Mouse (Mus musculus): ENCODE measurements at regions not wholly inside any gene's neighbourhood (a gene's known extent, or its start where the extent isn't known, plus 50 kb on each side); places are given as distances from the start of the nearest gene placed in this dataset.
"Not testable (repeated sequence)": the region's sequence is repeated elsewhere in the genome, so short reads cannot be mapped to it uniquely, and the experiment has no call there.

DNA sequence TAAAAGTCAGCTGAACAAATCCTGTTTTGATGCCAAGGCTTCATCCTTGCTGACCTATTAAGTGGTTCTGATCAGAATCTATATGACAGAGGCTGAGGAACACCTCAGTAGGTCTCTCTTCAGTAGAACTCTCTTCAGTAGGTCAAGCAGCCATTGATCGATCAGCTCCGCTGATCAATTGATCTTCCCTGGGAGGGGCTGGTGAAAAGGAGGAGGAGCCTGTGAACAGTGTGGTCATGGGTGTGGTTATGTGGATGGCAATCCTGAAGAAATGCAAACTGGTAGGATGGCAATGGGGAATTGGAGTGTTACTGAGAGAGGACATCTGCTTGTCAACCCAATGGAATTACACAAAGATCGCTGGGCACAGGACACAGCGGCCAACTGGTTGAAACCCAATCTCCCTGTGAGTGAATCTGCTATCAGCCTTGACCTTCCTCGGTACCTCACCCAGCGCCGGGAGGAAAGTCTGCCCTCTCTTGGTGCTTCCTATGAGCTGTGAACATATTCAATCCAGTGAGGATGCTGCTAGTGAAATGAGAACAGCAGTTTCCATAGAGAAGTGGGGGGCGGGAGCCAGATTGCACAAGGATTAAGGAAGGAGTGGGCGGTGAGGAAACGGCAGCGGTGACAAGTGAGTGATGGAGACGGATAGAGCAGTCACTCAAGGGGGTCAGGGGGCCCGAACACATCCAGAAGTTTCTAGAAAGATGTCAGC lies 213.9 kb downstream of the 3100002H09Rik start:
- DNase-seq: peak; percentile 12
- intact Hi-C loops (cut with DNase I): no loop called here

GRCm38 (mm10) chr4:124395966-124396395 lies 214.6 kb downstream of the 3100002H09Rik start:
- no peak for DNase-seq
- intact Hi-C loops (cut with DNase I): no loop called here

GRCm38 (mm10) chr4:124395069-124395965 lies 215.3 kb downstream of the 3100002H09Rik start:
- intact Hi-C loops (cut with DNase I): no loop called here
- no peak for DNase-seq

- DNase-seq: no peak
- intact Hi-C loops (cut with DNase I): no loop called here
Measured at GRCm38 (mm10) chr4:124393595-124393994, 217.0 kb downstream of the 3100002H09Rik start.

GRCm38 (mm10) chr4:124389067-124389466 lies 221.5 kb downstream of the 3100002H09Rik start:
- intact Hi-C loops (cut with DNase I): no loop called here
- DNase-seq: no peak

DNA sequence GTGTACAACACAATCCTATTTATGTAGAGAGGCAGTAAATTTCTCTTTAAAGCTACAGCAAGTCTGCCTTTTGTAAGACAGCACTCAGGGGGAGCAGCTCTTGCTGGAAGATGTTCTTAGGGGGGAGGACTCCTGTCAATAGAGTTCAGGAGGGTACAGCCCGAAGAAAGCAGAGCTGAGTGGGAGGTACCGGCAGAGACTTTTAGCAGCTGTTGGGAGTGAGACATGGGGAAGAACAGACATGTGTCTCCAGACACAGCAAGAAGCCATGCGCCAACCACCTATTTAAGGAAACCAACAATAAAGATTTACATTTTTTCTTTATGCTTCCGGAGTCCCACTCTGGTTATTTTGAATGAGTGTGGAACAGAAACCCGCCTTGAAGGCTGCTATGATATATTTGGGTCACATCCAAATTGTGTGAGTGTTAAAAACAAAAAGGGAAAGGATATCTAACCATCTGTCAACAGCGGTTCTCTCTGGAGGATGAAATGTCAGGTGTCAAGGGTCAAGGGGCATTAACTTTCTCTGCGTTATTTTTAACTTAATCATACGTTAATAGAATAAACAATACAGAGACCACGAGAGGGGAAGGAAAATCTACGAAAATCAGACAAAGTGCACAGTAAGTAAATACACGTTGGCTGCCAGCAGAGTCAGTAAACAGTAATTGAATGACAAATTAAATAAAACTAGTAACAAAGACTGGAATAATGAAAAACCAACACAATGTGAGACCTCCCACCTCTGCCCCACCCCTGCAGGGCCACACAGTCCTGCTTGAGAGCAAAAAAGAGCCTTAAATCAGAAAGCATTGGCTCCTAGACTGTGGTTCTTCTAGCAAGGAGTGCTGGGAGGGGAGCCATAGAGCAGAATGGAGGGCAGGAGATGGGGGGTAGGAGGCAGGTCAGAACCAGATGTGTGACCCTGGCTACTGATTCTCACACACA lies 225.2 kb downstream of the 3100002H09Rik start:
- DNase-seq: no peak
- intact Hi-C loops (cut with DNase I): no loop called here

- intact Hi-C loops (cut with DNase I): no loop called here
- no peak for DNase-seq
Measured at GRCm38 (mm10) chr4:124376504-124376903, 234.1 kb downstream of the 3100002H09Rik start.

DNA sequence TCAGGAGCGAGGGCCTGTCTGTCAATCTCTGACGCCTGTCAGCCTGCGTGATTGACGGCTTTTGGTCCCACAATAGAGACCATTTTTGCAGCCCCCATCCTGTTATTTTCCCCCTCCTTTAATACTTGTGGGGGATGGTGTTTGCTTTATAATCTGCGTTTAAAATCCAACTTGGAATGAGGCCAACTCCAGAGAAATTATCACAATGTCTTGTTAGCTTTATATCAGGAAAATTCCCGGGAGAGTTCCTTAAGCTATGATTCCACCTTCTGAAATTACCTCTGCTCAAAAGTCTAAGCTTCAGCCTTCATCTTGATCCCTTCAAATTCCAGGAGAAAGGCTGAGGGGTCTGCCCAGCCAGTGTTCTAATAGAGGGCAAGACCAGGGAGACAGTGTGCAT lies 235.0 kb downstream of the 3100002H09Rik start:
- intact Hi-C loops (cut with DNase I): no loop called here

GRCm38 (mm10) chr4:124368831-124369230 lies 241.8 kb downstream of the 3100002H09Rik start:
- DNase-seq: no peak
- intact Hi-C loops (cut with DNase I): no loop called here

More for the DNA sequence above, 235.0 kb downstream of the 3100002H09Rik start:
- no peak for DNase-seq

- no peak for DNase-seq
- intact Hi-C loops (cut with DNase I): no loop called here
Measured at GRCm38 (mm10) chr4:124368085-124368484, 242.5 kb downstream of the 3100002H09Rik start.

DNA sequence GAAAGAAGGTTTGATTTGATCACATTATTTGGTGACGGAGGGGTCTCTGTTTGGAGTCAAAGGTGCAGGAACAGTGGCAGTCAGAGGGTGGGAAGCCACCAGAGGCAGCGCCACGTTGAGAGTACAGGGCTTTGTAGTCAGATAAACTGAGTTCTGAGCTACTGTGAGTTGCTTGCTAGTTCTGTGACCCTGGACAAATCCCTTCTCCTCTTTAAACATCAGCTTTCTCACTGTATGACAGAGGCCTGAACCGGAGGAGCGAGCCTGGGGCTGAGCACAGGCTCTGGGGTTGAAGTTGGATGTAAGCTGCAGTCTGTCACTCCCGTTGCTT lies 250.1 kb downstream of the 3100002H09Rik start:
- no peak for DNase-seq

DNA sequence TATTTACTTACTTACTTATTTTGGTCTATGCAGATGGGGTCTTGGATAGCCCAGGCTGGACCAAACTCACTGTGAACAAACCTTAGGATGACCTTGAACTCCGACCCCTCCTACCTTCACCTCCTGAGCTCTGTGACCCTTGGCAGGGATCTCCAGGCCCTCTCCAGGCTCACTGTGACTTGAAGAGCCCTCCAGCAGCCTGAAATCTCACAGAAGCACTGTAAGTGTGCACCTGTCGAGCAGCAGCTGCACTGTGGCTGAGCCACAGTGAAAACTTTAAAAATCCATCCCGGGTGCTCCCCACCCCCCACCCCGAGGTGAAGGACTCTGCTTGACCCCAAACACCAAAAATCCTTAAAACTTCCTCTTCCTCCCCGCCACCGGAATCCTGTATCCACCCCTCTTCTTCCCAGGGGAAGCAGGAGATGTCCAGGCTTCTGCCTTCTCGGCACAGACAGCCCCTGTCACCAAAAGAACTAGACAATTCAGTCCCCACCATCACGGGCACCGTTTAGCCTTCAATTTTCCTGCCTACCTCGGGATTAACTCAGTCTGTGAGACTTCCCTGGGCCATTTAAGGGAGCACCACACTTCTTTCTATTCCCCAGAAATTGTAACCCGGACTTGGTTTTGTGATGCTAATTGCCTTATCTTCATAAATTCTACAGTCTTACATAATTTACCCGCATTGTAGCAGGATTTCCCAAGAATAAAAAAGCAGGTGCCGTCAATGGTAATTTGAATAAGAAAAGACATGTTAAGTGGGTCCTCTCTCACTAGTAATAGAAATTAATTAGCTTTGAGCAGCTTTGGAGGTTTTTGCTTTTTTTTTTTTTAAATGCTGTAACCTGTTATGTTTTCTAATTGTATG lies 250.7 kb downstream of the 3100002H09Rik start:
- intact Hi-C loops (cut with DNase I): no loop called here
- DNase-seq: no peak

More for the DNA sequence above, 250.1 kb downstream of the 3100002H09Rik start:
- intact Hi-C loops (cut with DNase I): no loop called here

GRCm38 (mm10) chr4:124358456-124358855 lies 252.1 kb downstream of the 3100002H09Rik start:
- DNase-seq; intact Hi-C loops (cut with DNase I): not testable (repeated sequence)

GRCm38 (mm10) chr4:124350361-124350760 lies 260.2 kb downstream of the 3100002H09Rik start:
- intact Hi-C loops (cut with DNase I): no loop called here
- no peak for DNase-seq

- intact Hi-C loops (cut with DNase I): no loop called here
- DNase-seq: peak; percentile 27
Measured at GRCm38 (mm10) chr4:124349610-124350295, 260.9 kb downstream of the 3100002H09Rik start.

- DNase-seq: no peak
- intact Hi-C loops (cut with DNase I): no loop called here
Measured at GRCm38 (mm10) chr4:124349055-124349454, 261.5 kb downstream of the 3100002H09Rik start.

DNA sequence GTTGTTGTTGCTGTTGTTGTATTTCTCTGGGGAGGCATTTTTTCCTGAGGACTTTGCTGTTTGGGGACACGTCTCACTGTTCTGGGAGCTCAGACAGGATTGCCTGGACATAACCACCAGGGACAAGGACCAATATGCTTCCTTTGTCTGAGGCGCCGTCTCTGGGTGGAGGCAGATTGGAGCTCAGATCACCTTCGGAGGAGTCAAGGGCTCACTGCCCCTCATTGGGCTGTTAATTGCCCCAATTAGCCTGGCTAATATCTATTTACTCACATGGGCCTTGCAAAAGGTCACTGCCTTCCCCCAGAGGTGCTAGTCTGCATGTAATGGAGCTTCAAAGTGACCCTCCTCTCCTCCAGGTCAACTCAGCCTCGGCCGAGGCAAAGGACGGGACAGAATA lies 270.5 kb downstream of the 3100002H09Rik start:
- DNase-seq: no peak
- intact Hi-C loops (cut with DNase I): no loop called here

DNA sequence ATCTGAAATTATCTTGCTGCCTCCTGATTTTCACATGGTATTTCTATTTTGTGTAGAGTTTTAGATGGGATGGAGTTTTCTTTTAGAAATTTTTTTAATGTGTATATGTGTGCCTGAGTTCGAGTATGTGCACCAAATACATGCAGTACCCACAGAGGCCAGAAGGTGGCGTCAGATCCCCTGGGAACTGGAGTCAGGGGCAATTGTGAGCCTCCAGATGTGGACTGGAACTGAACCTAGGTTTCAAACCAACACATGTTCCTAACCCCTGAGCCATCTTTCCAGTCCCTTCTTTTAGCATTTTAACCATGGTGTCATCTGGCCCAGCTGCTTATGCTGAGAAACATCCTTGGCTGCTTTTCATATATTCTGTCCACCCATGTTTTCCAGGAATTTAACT lies 274.9 kb downstream of the 3100002H09Rik start:
- no peak for DNase-seq
- intact Hi-C loops (cut with DNase I): no loop called here

GRCm38 (mm10) chr4:124332974-124333373 lies 277.6 kb downstream of the 3100002H09Rik start:
- intact Hi-C loops (cut with DNase I): no loop called here
- no peak for DNase-seq
